Mouse (Mus musculus) mouse trophoblast stem cell (cell line): ENCODE measurements at regions not wholly inside any gene's neighbourhood (a gene's known extent, or its start where the extent isn't known, plus 50 kb on each side); places are given as distances from the start of the nearest gene placed in this dataset.

Experiments
- in situ Hi-C, 2 experiments: fragments of 300-500 bp; cut with MseI, MboI; formaldehyde crosslinking; loops; 2 replicates in 1 of 2; 3 replicates in 1 of 2; pipeline ENCODE4 v1.15.1; 2025

- in situ Hi-C loops: no loop called here
Measured at GRCm38 (mm10) chrX:99548284-99549019, 77.4 kb upstream of the Pja1 start.

- in situ Hi-C loops: no loop called here
Measured at GRCm38 (mm10) chrX:99544410-99544809, 73.3 kb upstream of the Pja1 start.

GRCm38 (mm10) chrX:99541916-99542315 is 70.8 kb upstream of the Pja1 start:
- in situ Hi-C loops: no loop called here

GRCm38 (mm10) chrX:99540087-99540576 is 69.1 kb upstream of the Pja1 start:
- in situ Hi-C loops: no loop called here

- in situ Hi-C loops: no loop called here
Measured at GRCm38 (mm10) chrX:99539684-99540083, 68.6 kb upstream of the Pja1 start.

- in situ Hi-C loops: no loop called here
Measured at GRCm38 (mm10) chrX:99537814-99538213, 66.7 kb upstream of the Pja1 start.

GRCm38 (mm10) chrX:99534922-99535321 is 63.8 kb upstream of the Pja1 start:
- in situ Hi-C loops: no loop called here

GRCm38 (mm10) chrX:99531154-99531553 is 60.1 kb upstream of the Pja1 start:
- in situ Hi-C loops: no loop called here

GRCm38 (mm10) chrX:99530511-99530910 is 59.4 kb upstream of the Pja1 start:
- in situ Hi-C loops: no loop called here

- in situ Hi-C loops: loop anchor here (5.0 to 10.0 kb wide), 2 partner anchors 389 to 391 kb away; partner anchors contain the start of gene Efnb1 (in 1 of the 2)
Measured at GRCm38 (mm10) chrX:99523306-99523705, 52.2 kb upstream of the Pja1 start.

- in situ Hi-C loops: loop anchor here (5.0 to 10.0 kb wide), 2 partner anchors 388 to 391 kb away; partner anchors contain the start of gene Efnb1 (in 1 of the 2)
Measured at GRCm38 (mm10) chrX:99522830-99523229, 51.8 kb upstream of the Pja1 start.

- in situ Hi-C loops: loop anchor here (5.0 to 10.0 kb wide), 2 partner anchors 387 to 390 kb away; partner anchors contain the start of gene Efnb1 (in 1 of the 2)
Measured at GRCm38 (mm10) chrX:99522289-99522688, 51.2 kb upstream of the Pja1 start.

- in situ Hi-C loops: loop anchor here (5.0 to 10.0 kb wide), 2 partner anchors 387 to 390 kb away; partner anchors contain the start of gene Efnb1 (in 1 of the 2)
Measured at GRCm38 (mm10) chrX:99521866-99522265, 50.8 kb upstream of the Pja1 start.
